Mouse (Mus musculus) liver, adult 2 months (tissue): ENCODE data around the gene Kif5a.

Source experiments
- CTCF ChIP-seq: fragments of 200-500 bp; IDR thresholded peaks from 2 replicates; pipeline ENCODE4 v1.5.1; 2011; ENCODE audit warnings: low read depth, low read length, control low read depth
- POLR2A ChIP-seq: fragments of 200-500 bp; IDR thresholded peaks from 2 replicates; pipeline ENCODE4 v1.6.1; 2011; ENCODE audit warnings: low read length, control low read depth; ENCODE audit not compliant: insufficient read depth; ENCODE audit errors: extremely low read depth

DNA sequence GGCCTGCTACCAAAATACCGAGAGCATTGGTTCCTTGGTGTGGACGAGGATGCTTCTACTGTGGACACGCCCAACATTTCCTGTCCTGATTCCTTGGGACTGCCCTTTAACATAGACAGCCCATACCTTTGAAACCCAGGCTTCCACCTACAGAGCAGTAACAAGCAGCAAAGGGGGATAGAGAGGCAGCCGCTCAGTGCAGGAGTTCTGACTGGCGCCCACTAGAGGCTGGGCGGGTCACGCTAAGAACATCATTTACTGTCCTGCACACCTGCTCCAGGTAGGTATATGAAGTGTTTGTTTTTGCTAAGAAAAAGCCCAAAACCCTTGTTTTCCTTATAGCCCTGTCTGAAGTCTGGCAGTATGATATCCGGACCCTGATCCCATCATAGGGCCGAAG is 30.0 kb downstream of the Kif5a start:
- TF ChIP-seq CTCF (peak; percentile 43), POLR2A (no peak)
